9 mouse cellular contexts compared by ENCODE assay signal in genomic region chrX:153974450-153974849, GRCm38 (mm10). TPM values are rescaled to one million over a fixed set of nuclear protein-coding genes. Genes with fewer than 3 reads are reported as not detected.
DNase-seq lines count a peak whose midpoint lies in the region; ATAC-seq and TF ChIP-seq lines count a peak whose summit lies in the region.
"Had no signal": no experiment of that assay in that cellular context is flagged by ENCODE, and none has a peak within 500 bp of the region (broad histone marks: within the 10 kb centered on the region; RNA-seq: fewer than 3 reads in every experiment).

No protein-coding gene starts in this region.

- H3K9ac ChIP-seq in kidney, embryonic 15.5 days: no peak overlapping the region
- H3K9ac ChIP-seq: liver, embryonic 15.5 days had no signal

- H3K27me3 ChIP-seq in kidney, adult 2 months (replicated peaks; ENCODE audit: control insufficient read depth, insufficient read depth, low read length): no peaks in the 10 kb centered on the region
- no peaks in the 10 kb centered on the region for H3K27me3 ChIP-seq in kidney, embryonic 15.5 days
- H3K27me3 ChIP-seq: liver, embryonic 15.5 days had no signal

- no peaks in the 10 kb centered on the region for H3K9me3 ChIP-seq in kidney, embryonic 15.5 days (replicated peaks)
- H3K9me3 ChIP-seq: liver, embryonic 15.5 days had no signal

- no peak for ATAC-seq in kidney, embryonic 15.5 days (replicated peaks; ENCODE audit: low FRiP score)

- H3K27ac ChIP-seq in kidney, adult 2 months (ENCODE audit: insufficient read depth, low read depth, low read length): no peak overlapping the region
- no peak overlapping the region for H3K27ac ChIP-seq in kidney, embryonic 15.5 days
- H3K27ac ChIP-seq: liver, embryonic 15.5 days had no signal

- no peak; the same call in 1 of the 2 replicates for TF ChIP-seq CTCF in kidney, adult 2 months (conservative IDR thresholded peaks at IDR 0.05; ENCODE audit: insufficient read depth, insufficient read length, low read depth, low read length)

- no peaks in the 10 kb centered on the region for H3K36me3 ChIP-seq in kidney, adult 2 months (ENCODE audit: control insufficient read depth, insufficient read depth, low read length)
- H3K36me3 ChIP-seq in kidney, embryonic 15.5 days: no peaks in the 10 kb centered on the region
- H3K36me3 ChIP-seq: liver, embryonic 15.5 days had no signal

- TF ChIP-seq POLR2A in kidney, adult 2 months (IDR thresholded peaks at IDR 0.05; ENCODE audit: low read depth, low read length): no peak

- H3K4me3 ChIP-seq in kidney, adult 2 months (ENCODE audit: insufficient read depth, low read depth, low read length): no peak overlapping the region
- H3K4me3 ChIP-seq in kidney, embryonic 15.5 days (replicated peaks): no peak overlapping the region
- H3K4me3 ChIP-seq: liver, embryonic 15.5 days had no signal

- peak; percentile 0 for DNase-seq in kidney, adult 2 months
- peak; percentile 9 for DNase-seq in right cerebral cortex, postnatal 14 days
- DNase-seq in right cerebral cortex, postnatal 4 days: no peak
- DNase-seq in embryo, embryonic 10.5 days (ENCODE audit: low spot score): peak; percentile 1
- peak; percentile 9 to 24 for DNase-seq in thymus, postnatal 36 days
- DNase-seq in spleen, postnatal 14 days (ENCODE audit: low spot score in 2 of 2): no peak

- no peaks in the 10 kb centered on the region for H3K4me1 ChIP-seq in kidney, adult 2 months (ENCODE audit: control insufficient read depth, insufficient read depth, low read length)
- H3K4me1 ChIP-seq in kidney, embryonic 15.5 days: no peaks in the 10 kb centered on the region
- H3K4me1 ChIP-seq: liver, embryonic 15.5 days had no signal

- 10% methylated on average over 2 of the region's 2 CpGs for WGBS in kidney, adult 2 months
- WGBS in kidney, embryonic 15.5 days: 26% methylated on average over 2 of the region's 2 CpGs

- H3K4me2 ChIP-seq in kidney, embryonic 15.5 days: no peak overlapping the region
- H3K4me2 ChIP-seq: liver, embryonic 15.5 days had no signal

RNA-seq across cellular contexts. Expression of gene Samt1, which starts 38.0 kb away (rescaled TPM):
- polyA plus RNA-seq in kidney, adult 2 months (2012; rRNA removed): not detected in 2 replicates
- polyA plus RNA-seq in kidney, embryonic 15.5 days (2015; fragmentation: Nextera tagmentation; extraction: Ambion mirVana): not detected in 2 replicates
- polyA plus RNA-seq: liver, embryonic 15.5 days; neural tube, embryonic 11.5 days had no signal

RNA-seq across cellular contexts. Expression of gene 4921511M17Rik, which starts 59.2 kb away (rescaled TPM):
- not detected in 2 replicates for polyA plus RNA-seq in kidney, adult 2 months (2012; rRNA removed)
- not detected in 2 replicates for polyA plus RNA-seq in kidney, embryonic 15.5 days (2015; fragmentation: Nextera tagmentation; extraction: Ambion mirVana)
- polyA plus RNA-seq: liver, embryonic 15.5 days; neural tube, embryonic 11.5 days had no signal

Comparison
In these comparisons a context has a peak if more than half of its experiments do, and no peak if none do; other contexts are left out.
1. DNase-seq: peak in kidney, adult 2 months (single experiment), right cerebral cortex, postnatal 14 days (single experiment), embryo, embryonic 10.5 days (single experiment) and thymus, postnatal 36 days (2 of 2); none in right cerebral cortex, postnatal 4 days (single experiment) and spleen, postnatal 14 days (0 of 2).